Mouse (Mus musculus): ENCODE measurements around the gene Stx3. TPM values are rescaled to one million over a fixed set of nuclear protein-coding genes. Genes with fewer than 3 reads are reported as not detected.

The Stx3 gene
- 22.8 TPM for polyA plus RNA-seq (2014; fragmentation: Illumina TruSeq; extraction: RNeasy Lipid Tissue Mini Kit (QIAGEN cat#74804); ENCODE audit: low read depth, low replicate concordance)

GRCm38 (mm10) chr19:11819143-11819700 is at the start of gene Stx3:
Gene Stx3 (minus strand): TSS chr19:11819403.

GRCm38 (mm10) chr19:11860966-11861365 is 41.8 kb upstream of the Stx3 start, which contains the start of gene Olfr1418:
Gene Olfr1418 (minus strand): TSS chr19:11861066.

GRCm38 (mm10) chr19:11839119-11839518 is 19.9 kb upstream of the Stx3 start, which contains the start of gene Olfr1417:
Gene Olfr1417 (minus strand): TSS chr19:11839219.

GRCm38 (mm10) chr19:11770205-11770892 is 48.9 kb downstream of the Stx3 start, which contains the start of gene Mrpl16:
Gene Mrpl16 (plus strand): TSS chr19:11770391.

GRCm38 (mm10) chr19:11747298-11747697 is 71.9 kb downstream of the Stx3 start, which contains the start of gene Gif:
Gene Gif (plus strand): TSS chr19:11747554.

Other genes with a start within 250 kb of the Stx3 start
- 5.1 TPM for gene Ms4a6d, start 214.6 kb downstream of the Stx3 start, polyA plus RNA-seq (2014; fragmentation: Illumina TruSeq; extraction: RNeasy Lipid Tissue Mini Kit (QIAGEN cat#74804); ENCODE audit: low read depth, low replicate concordance)
- 0.12 TPM for gene Ms4a2, start 195.7 kb downstream of the Stx3 start, polyA plus RNA-seq (2014; fragmentation: Illumina TruSeq; extraction: RNeasy Lipid Tissue Mini Kit (QIAGEN cat#74804); ENCODE audit: low read depth, low replicate concordance)
- gene Ms4a3, start 178.6 kb downstream of the Stx3 start, polyA plus RNA-seq (2014; fragmentation: Illumina TruSeq; extraction: RNeasy Lipid Tissue Mini Kit (QIAGEN cat#74804); ENCODE audit: low read depth, low replicate concordance), result not detected
- gene Oosp2, start 158.8 kb downstream of the Stx3 start, polyA plus RNA-seq (2014; fragmentation: Illumina TruSeq; extraction: RNeasy Lipid Tissue Mini Kit (QIAGEN cat#74804); ENCODE audit: low read depth, low replicate concordance), result not detected
- gene Oosp1, start 128.3 kb downstream of the Stx3 start, polyA plus RNA-seq (2014; fragmentation: Illumina TruSeq; extraction: RNeasy Lipid Tissue Mini Kit (QIAGEN cat#74804); ENCODE audit: low read depth, low replicate concordance), result not detected
- not detected for gene Oosp3, start 122.3 kb downstream of the Stx3 start, polyA plus RNA-seq (2014; fragmentation: Illumina TruSeq; extraction: RNeasy Lipid Tissue Mini Kit (QIAGEN cat#74804); ENCODE audit: low read depth, low replicate concordance)
- gene Gif, start 71.8 kb downstream of the Stx3 start, polyA plus RNA-seq (2014; fragmentation: Illumina TruSeq; extraction: RNeasy Lipid Tissue Mini Kit (QIAGEN cat#74804); ENCODE audit: low read depth, low replicate concordance), result not detected
- gene Mrpl16, start 49.0 kb downstream of the Stx3 start, polyA plus RNA-seq (2014; fragmentation: Illumina TruSeq; extraction: RNeasy Lipid Tissue Mini Kit (QIAGEN cat#74804); ENCODE audit: low read depth, low replicate concordance), result 31.4 TPM
- gene Olfr1417, start 19.8 kb upstream of the Stx3 start, polyA plus RNA-seq (2014; fragmentation: Illumina TruSeq; extraction: RNeasy Lipid Tissue Mini Kit (QIAGEN cat#74804); ENCODE audit: low read depth, low replicate concordance), result not detected
- gene Olfr1418, start 41.7 kb upstream of the Stx3 start, polyA plus RNA-seq (2014; fragmentation: Illumina TruSeq; extraction: RNeasy Lipid Tissue Mini Kit (QIAGEN cat#74804); ENCODE audit: low read depth, low replicate concordance), result not detected
- gene Olfr1419, start 55.7 kb upstream of the Stx3 start, polyA plus RNA-seq (2014; fragmentation: Illumina TruSeq; extraction: RNeasy Lipid Tissue Mini Kit (QIAGEN cat#74804); ENCODE audit: low read depth, low replicate concordance), result not detected
- gene Olfr1420, start 67.2 kb upstream of the Stx3 start, polyA plus RNA-seq (2014; fragmentation: Illumina TruSeq; extraction: RNeasy Lipid Tissue Mini Kit (QIAGEN cat#74804); ENCODE audit: low read depth, low replicate concordance), result not detected
- 13.5 TPM for gene Patl1, start 93.0 kb upstream of the Stx3 start, polyA plus RNA-seq (2014; fragmentation: Illumina TruSeq; extraction: RNeasy Lipid Tissue Mini Kit (QIAGEN cat#74804); ENCODE audit: low read depth, low replicate concordance)
- gene Osbp, start 146.5 kb upstream of the Stx3 start, polyA plus RNA-seq (2014; fragmentation: Illumina TruSeq; extraction: RNeasy Lipid Tissue Mini Kit (QIAGEN cat#74804); ENCODE audit: low read depth, low replicate concordance), result 46.9 TPM
- not detected for gene Olfr1423, start 221.9 kb upstream of the Stx3 start, polyA plus RNA-seq (2014; fragmentation: Illumina TruSeq; extraction: RNeasy Lipid Tissue Mini Kit (QIAGEN cat#74804); ENCODE audit: low read depth, low replicate concordance)
- gene Olfr1424, start 243.3 kb upstream of the Stx3 start, polyA plus RNA-seq (2014; fragmentation: Illumina TruSeq; extraction: RNeasy Lipid Tissue Mini Kit (QIAGEN cat#74804); ENCODE audit: low read depth, low replicate concordance), result not detected

Data from adipose tissue, adult 10 weeks (tissue).